ENCODE assay signal across 18 mouse cellular contexts in the genomic region with DNA sequence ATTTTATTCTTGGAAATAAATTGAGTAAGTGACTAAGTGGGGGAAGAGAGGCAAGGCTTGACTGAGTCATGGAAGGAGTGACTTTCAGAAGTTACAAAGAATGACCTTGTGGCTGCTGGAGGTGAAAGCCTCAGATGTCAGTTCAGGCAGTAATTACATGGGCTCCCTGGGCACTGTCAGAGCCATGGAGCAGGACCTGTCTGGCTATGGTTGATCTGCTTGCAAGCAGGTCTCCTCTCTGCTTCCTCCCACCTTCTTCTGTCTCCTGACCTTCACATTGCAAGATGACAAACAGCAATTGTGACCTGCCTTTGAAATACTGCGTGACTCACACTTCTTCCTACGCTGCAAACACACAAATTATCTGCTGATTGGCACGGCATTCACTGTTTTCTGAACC.
DNase-seq lines count a peak whose midpoint lies in the region; ATAC-seq and TF ChIP-seq lines count a peak whose summit lies in the region.
"Had no signal": no experiment of that assay in that cellular context is flagged by ENCODE, and none has a peak within 500 bp of the region (broad histone marks: within the 10 kb centered on the region; RNA-seq: fewer than 3 reads in every experiment).

No protein-coding gene starts in this region.

- WGBS in midbrain, embryonic 15.5 days: 61% methylated on average over 3 of the region's 3 CpGs
- 83% methylated on average over 3 of the region's 3 CpGs for WGBS in midbrain, embryonic 10.5 days

- TF ChIP-seq CTCF in brain, embryonic 14.5 days (IDR thresholded peaks at IDR 0.05; ENCODE audit: borderline replicate concordance, extremely low read depth, insufficient read depth, insufficient read length): no peak

- no peak for TF ChIP-seq POLR2A in brain, embryonic 14.5 days (IDR thresholded peaks at IDR 0.05; ENCODE audit: borderline replicate concordance, extremely low read depth, insufficient read depth, insufficient read length, poor library complexity, severe bottlenecking)

- no peaks in the 10 kb centered on the region for H3K27me3 ChIP-seq in midbrain, embryonic 15.5 days (replicated peaks)
- peaks cover 73% of the 10 kb centered on the region for H3K27me3 ChIP-seq in midbrain, embryonic 10.5 days (ENCODE audit: low read depth, poor library complexity, severe bottlenecking)

- ATAC-seq in midbrain, embryonic 15.5 days (replicated peaks): no peak
- ATAC-seq in megakaryocyte progenitor cell, adult 5-6 weeks (replicated peaks; ENCODE audit: poor library complexity): no peak
- ATAC-seq: intestine, embryonic 16.5 days had no signal

- H3K4me1 ChIP-seq in midbrain, embryonic 15.5 days: peaks cover 29% of the 10 kb centered on the region
- peaks cover 23% of the 10 kb centered on the region for H3K4me1 ChIP-seq in midbrain, embryonic 10.5 days
- H3K4me1 ChIP-seq: liver, embryonic 15.5 days had no signal

- H3K4me3 ChIP-seq in midbrain, embryonic 15.5 days: no peak overlapping the region
- no peak overlapping the region for H3K4me3 ChIP-seq in midbrain, embryonic 10.5 days
- H3K4me3 ChIP-seq: heart, embryonic 15.5 days; hindbrain, embryonic 12.5 days; left cerebral cortex, adult 2 months; limb, embryonic 12.5 days; liver, embryonic 15.5 days; neural tube, embryonic 15.5 days had no signal

- H3K4me2 ChIP-seq in midbrain, embryonic 15.5 days: no peak overlapping the region
- H3K4me2 ChIP-seq: heart, embryonic 15.5 days; hindbrain, embryonic 12.5 days; limb, embryonic 12.5 days; liver, embryonic 15.5 days; neural tube, embryonic 15.5 days had no signal

- H3K27ac ChIP-seq in midbrain, embryonic 15.5 days: peak overlapping the region; percentile 5; the same call in 1 of the 2 replicates
- H3K27ac ChIP-seq in midbrain, embryonic 10.5 days (replicated peaks): no peak overlapping the region
- H3K27ac ChIP-seq: heart, embryonic 15.5 days; hindbrain, embryonic 12.5 days; left cerebral cortex, adult 2 months; limb, embryonic 12.5 days; liver, embryonic 15.5 days; neural tube, embryonic 15.5 days had no signal

- H3K36me3 ChIP-seq in midbrain, embryonic 15.5 days (replicated peaks): no peaks in the 10 kb centered on the region
- no peaks in the 10 kb centered on the region for H3K36me3 ChIP-seq in midbrain, embryonic 10.5 days
- H3K36me3 ChIP-seq: heart, embryonic 15.5 days; hindbrain, embryonic 12.5 days; limb, embryonic 12.5 days; liver, embryonic 15.5 days; neural tube, embryonic 15.5 days had no signal

- H3K9ac ChIP-seq in midbrain, embryonic 15.5 days: no peak overlapping the region
- H3K9ac ChIP-seq: heart, embryonic 15.5 days; hindbrain, embryonic 12.5 days; limb, embryonic 12.5 days; liver, embryonic 15.5 days; neural tube, embryonic 15.5 days had no signal

- H3K9me3 ChIP-seq in midbrain, embryonic 15.5 days: no peaks in the 10 kb centered on the region
- no peaks in the 10 kb centered on the region for H3K9me3 ChIP-seq in midbrain, embryonic 10.5 days (replicated peaks)
- H3K9me3 ChIP-seq: heart, embryonic 15.5 days; hindbrain, embryonic 12.5 days; limb, embryonic 12.5 days; liver, embryonic 15.5 days; neural tube, embryonic 15.5 days had no signal

- DNase-seq in adrenal gland, adult 2 months: peak; percentile 82
- DNase-seq in adrenal gland, postnatal 4 days (ENCODE audit: low spot score in 2 of 2): no peak
- DNase-seq in midbrain, embryonic 10.5 days (ENCODE audit: low spot score): no peak
- peak; percentile 60 for DNase-seq in brain, embryonic 14.5 days (ENCODE audit: low read depth)
- DNase-seq in frontal cortex, postnatal 36 days (ENCODE audit: low spot score in 2 of 2): no peak
- no peak for DNase-seq in spleen, postnatal 14 days (ENCODE audit: low spot score in 2 of 2)
- DNase-seq: cerebellum, postnatal 10 days; lung, postnatal 10 days; thymus, postnatal 4 days had no signal

Comparison
In these comparisons a context has a peak if more than half of its experiments do, and no peak if none do; other contexts are left out.
1. DNase-seq: peak in adrenal gland, adult 2 months (single experiment) and brain, embryonic 14.5 days (single experiment); none in adrenal gland, postnatal 4 days (0 of 2), midbrain, embryonic 10.5 days (single experiment), frontal cortex, postnatal 36 days (0 of 2) and spleen, postnatal 14 days (0 of 2).